ENCODE assay signal across 13 mouse cellular contexts in genomic region chr2:3764136-3764535, GRCm38 (mm10).
DNase-seq lines count a peak whose midpoint lies in the region; ATAC-seq and TF ChIP-seq lines count a peak whose summit lies in the region.
"Had no signal": no experiment of that assay in that cellular context is flagged by ENCODE, and none has a peak within 500 bp of the region (broad histone marks: within the 10 kb centered on the region; RNA-seq: fewer than 3 reads in every experiment).

No protein-coding gene starts in this region.

- peaks cover 41% of the 10 kb centered on the region for H3K79me2 ChIP-seq in myocyte (ENCODE audit: control insufficient read depth, insufficient read depth)

- H3ac ChIP-seq in myocyte (ENCODE audit: control insufficient read depth, insufficient read length) = no peak overlapping the region

- no peaks in the 10 kb centered on the region for H3K9me3 ChIP-seq in heart, embryonic 12.5 days (replicated peaks)
- H3K9me3 ChIP-seq in lung, postnatal 0 days (ENCODE audit: low read length) = no peaks in the 10 kb centered on the region
- H3K9me3 ChIP-seq: megakaryocyte, embryonic 14.5 days; neural tube, embryonic 12.5 days; stomach, embryonic 15.5 days had no signal

- H3K27me3 ChIP-seq in heart, embryonic 12.5 days (replicated peaks) = no peaks in the 10 kb centered on the region
- H3K27me3 ChIP-seq in lung, postnatal 0 days (replicated peaks; ENCODE audit: insufficient read depth, low read length) = no peaks in the 10 kb centered on the region
- no peaks in the 10 kb centered on the region for H3K27me3 ChIP-seq in myocyte (ENCODE audit: control insufficient read depth, insufficient read depth, insufficient read length)
- H3K27me3 ChIP-seq: megakaryocyte, embryonic 14.5 days; neural tube, embryonic 12.5 days; stomach, embryonic 15.5 days had no signal

- peak overlapping the region; percentile 8; the same call in 1 of the 2 replicates for H3K4me2 ChIP-seq in heart, embryonic 12.5 days
- H3K4me2 ChIP-seq in lung, postnatal 0 days (replicated peaks; ENCODE audit: low read depth, low read length) = no peak overlapping the region
- peak overlapping the region; percentile 12 for H3K4me2 ChIP-seq in myocyte (ENCODE audit: low read depth)
- H3K4me2 ChIP-seq: neural tube, embryonic 12.5 days; stomach, embryonic 15.5 days had no signal

- no peak for TF ChIP-seq POLR2A in lung, adult 2 months (IDR thresholded peaks at IDR 0.05; ENCODE audit: borderline replicate concordance, extremely low read depth, low read depth, low read length)
- TF ChIP-seq POLR2A in brain, embryonic 14.5 days (IDR thresholded peaks at IDR 0.05; ENCODE audit: borderline replicate concordance, extremely low read depth, insufficient read depth, insufficient read length, poor library complexity, severe bottlenecking) = no peak
- TF ChIP-seq POLR2A in myocyte (IDR thresholded peaks at IDR 0.05; ENCODE audit: insufficient read length, low read depth) = no peak

- no peak for ATAC-seq in heart, embryonic 12.5 days (ENCODE audit: insufficient number of reproducible peaks, low FRiP score)
- ATAC-seq in lung, postnatal 0 days = peak; percentile 36; the same call in 1 of the 2 replicates

- WGBS in heart, embryonic 12.5 days = 29% methylated on average over 6 of the region's 6 CpGs
- 28% methylated on average over 6 of the region's 6 CpGs for WGBS in lung, postnatal 0 days
- WGBS in lung, adult 2 months = 28% methylated on average over 6 of the region's 6 CpGs

- no peak for DNase-seq in heart, adult 18-20 months
- peak; percentile 19 for DNase-seq in lung, postnatal 0 days (ENCODE audit: low spot score)
- no peak for DNase-seq in lung, adult 2 months
- DNase-seq in brain, embryonic 14.5 days (ENCODE audit: low read depth) = peak; percentile 78
- no peak for DNase-seq in frontal cortex, postnatal 36 days (ENCODE audit: low spot score in 2 of 2)
- DNase-seq in right cerebral cortex, postnatal 10 days (ENCODE audit: low spot score in 2 of 2) = no peak
- DNase-seq: cerebellum, adult 11 months; kidney, postnatal 14 days had no signal

- no peak overlapping the region for H3K9ac ChIP-seq in heart, embryonic 12.5 days
- no peak overlapping the region for H3K9ac ChIP-seq in lung, postnatal 0 days (replicated peaks; ENCODE audit: low read depth)
- H3K9ac ChIP-seq: neural tube, embryonic 12.5 days; stomach, embryonic 15.5 days had no signal

- H3K36me3 ChIP-seq in heart, embryonic 12.5 days = no peaks in the 10 kb centered on the region
- H3K36me3 ChIP-seq in lung, postnatal 0 days (ENCODE audit: insufficient read depth, low read length) = no peaks in the 10 kb centered on the region
- H3K36me3 ChIP-seq in myocyte (ENCODE audit: control insufficient read depth, insufficient read depth) = no peaks in the 10 kb centered on the region
- H3K36me3 ChIP-seq: neural tube, embryonic 12.5 days; stomach, embryonic 15.5 days had no signal

- no peak for TF ChIP-seq CTCF in lung, postnatal 0 days (IDR thresholded peaks at IDR 0.05)
- no peak for TF ChIP-seq CTCF in lung, adult 2 months (IDR thresholded peaks at IDR 0.05; ENCODE audit: insufficient read depth, low read length)
- no peak for TF ChIP-seq CTCF in brain, embryonic 14.5 days (IDR thresholded peaks at IDR 0.05; ENCODE audit: borderline replicate concordance, extremely low read depth, insufficient read depth, insufficient read length)

- H3K4me3 ChIP-seq in heart, embryonic 12.5 days = no peak overlapping the region
- no peak overlapping the region for H3K4me3 ChIP-seq in lung, postnatal 0 days (ENCODE audit: low read depth, low read length)
- H3K4me3 ChIP-seq in lung, adult 2 months (replicated peaks; ENCODE audit: extremely low read depth, low read depth, low read length) = no peak overlapping the region
- no peak overlapping the region for H3K4me3 ChIP-seq in myocyte
- H3K4me3 ChIP-seq: megakaryocyte, embryonic 14.5 days; neural tube, embryonic 12.5 days; stomach, embryonic 15.5 days had no signal

- H3K4me1 ChIP-seq in heart, embryonic 12.5 days (replicated peaks) = peaks cover 49% of the 10 kb centered on the region
- 0 out of 2 replicates have a peak, but pooled peaks cover 2% of the 10 kb centered on the region for H3K4me1 ChIP-seq in lung, postnatal 0 days (ENCODE audit: insufficient read depth, low read depth, low read length)
- peaks cover 4% of the 10 kb centered on the region; the same call in 1 of the 2 replicates for H3K4me1 ChIP-seq in lung, adult 2 months (ENCODE audit: control insufficient read depth, insufficient read depth, low read length)
- H3K4me1 ChIP-seq: neural tube, embryonic 12.5 days had no signal

- H3K27ac ChIP-seq in heart, embryonic 12.5 days (ENCODE audit: poor library complexity, severe bottlenecking) = peak overlapping the region; percentile 62
- H3K27ac ChIP-seq in lung, postnatal 0 days (ENCODE audit: low read length) = no peak overlapping the region
- H3K27ac ChIP-seq: neural tube, embryonic 12.5 days; stomach, embryonic 15.5 days had no signal

- TF ChIP-seq EP300 in lung, postnatal 0 days (IDR thresholded peaks at IDR 0.05) = no peak

TF ChIP-seq in myocyte, 11 proteins besides CTCF, POLR2A, EP300 and RAD21:
- TF ChIP-seq CEBPB (IDR thresholded peaks at IDR 0.05; ENCODE audit: insufficient read depth, poor library complexity, severe bottlenecking) (peak; percentile 81; the same call in 1 of the 2 replicates), REST (IDR thresholded peaks at IDR 0.05; ENCODE audit: insufficient read depth, insufficient read length) (no peak)

Comparison
In these comparisons a context has a peak if more than half of its experiments do, and no peak if none do; other contexts are left out.
1. DNase-seq: peak in lung, postnatal 0 days (single experiment) and brain, embryonic 14.5 days (single experiment); none in heart, adult 18-20 months (0 of 2), lung, adult 2 months (single experiment), frontal cortex, postnatal 36 days (0 of 2) and right cerebral cortex, postnatal 10 days (0 of 2).